Mouse (Mus musculus) adrenal gland, postnatal 36 days (tissue): ENCODE results near the gene Ets1. TPM values are rescaled to one million over a fixed set of nuclear protein-coding genes. Genes with fewer than 3 reads are reported as not detected.

ENCODE experiments used
- DNase-seq, 2 experiments: peaks; one replicate each; pipeline ENCODE4 v3.0.0; 2021; ENCODE audit warnings: mixed read lengths in 1 of 2
- total RNA-seq, 2 experiments: library from RNA; stranded (reverse); gene quantifications; 2 replicates each; pipeline ENCODE4 v1.2.3; 2021

Ets1 gene
- total RNA-seq, 2 experiments from 2014 or later: 28.6 to 36.8 TPM

GRCm38 (mm10) chr9:32712383-32712910, 76.4 kb downstream of the Ets1 start:
- DNase-seq: no peak

- DNase-seq: no peak
Measured at GRCm38 (mm10) chr9:32713106-32713505, 77.1 kb downstream of the Ets1 start.

GRCm38 (mm10) chr9:32713790-32714189, 77.8 kb downstream of the Ets1 start:
- DNase-seq: no peak

GRCm38 (mm10) chr9:32714487-32714886, 78.5 kb downstream of the Ets1 start:
- DNase-seq: no peak

- peak; percentile 34 to 35 for DNase-seq
Measured at GRCm38 (mm10) chr9:32715806-32716466, 79.9 kb downstream of the Ets1 start.

GRCm38 (mm10) chr9:32717268-32717920, 81.4 kb downstream of the Ets1 start:
- no peak for DNase-seq

GRCm38 (mm10) chr9:32717931-32718820, 82.2 kb downstream of the Ets1 start:
- peak in 1 of 2 experiments; percentile 28 for DNase-seq

- DNase-seq: no peak
Measured at GRCm38 (mm10) chr9:32718868-32719267, 82.8 kb downstream of the Ets1 start.

- DNase-seq: no peak
Measured at GRCm38 (mm10) chr9:32719941-32720263, 83.9 kb downstream of the Ets1 start.

- DNase-seq: no peak
Measured at GRCm38 (mm10) chr9:32720264-32721031, 84.4 kb downstream of the Ets1 start.

GRCm38 (mm10) chr9:32721081-32721480, 85.1 kb downstream of the Ets1 start:
- DNase-seq: no peak

- no peak for DNase-seq
Measured at GRCm38 (mm10) chr9:32722205-32722604, 86.2 kb downstream of the Ets1 start.

GRCm38 (mm10) chr9:32722969-32723368, 86.9 kb downstream of the Ets1 start:
- DNase-seq: no peak

GRCm38 (mm10) chr9:32724131-32724825, 88.3 kb downstream of the Ets1 start:
- DNase-seq: no peak

- no peak for DNase-seq
Measured at GRCm38 (mm10) chr9:32725902-32726301, 89.9 kb downstream of the Ets1 start.

- DNase-seq: no peak
Measured at GRCm38 (mm10) chr9:32726595-32726994, 90.6 kb downstream of the Ets1 start.

GRCm38 (mm10) chr9:32727058-32727457, 91.0 kb downstream of the Ets1 start:
- DNase-seq: no peak

GRCm38 (mm10) chr9:32728306-32728705, 92.3 kb downstream of the Ets1 start:
- DNase-seq: no peak

GRCm38 (mm10) chr9:32728806-32729205, 92.8 kb downstream of the Ets1 start:
- DNase-seq: no peak

- DNase-seq: no peak
Measured at GRCm38 (mm10) chr9:32729207-32729606, 93.2 kb downstream of the Ets1 start.

GRCm38 (mm10) chr9:32730001-32730655, 94.1 kb downstream of the Ets1 start:
- DNase-seq: no peak
